Mouse (Mus musculus) Muller cell, postnatal 12 days (primary cell): ENCODE measurements around the gene Tox2.

Source experiments
- DNase-seq: peaks from one replicate; pipeline ENCODE4 v3.0.0-alpha.2; 2015; ENCODE audit errors: inconsistent ontology term

Tox2 gene

GRCm38 (mm10) chr2:163317281-163317680 lies 114.4 kb downstream of the Tox2 start:
- DNase-seq, result no peak

DNA sequence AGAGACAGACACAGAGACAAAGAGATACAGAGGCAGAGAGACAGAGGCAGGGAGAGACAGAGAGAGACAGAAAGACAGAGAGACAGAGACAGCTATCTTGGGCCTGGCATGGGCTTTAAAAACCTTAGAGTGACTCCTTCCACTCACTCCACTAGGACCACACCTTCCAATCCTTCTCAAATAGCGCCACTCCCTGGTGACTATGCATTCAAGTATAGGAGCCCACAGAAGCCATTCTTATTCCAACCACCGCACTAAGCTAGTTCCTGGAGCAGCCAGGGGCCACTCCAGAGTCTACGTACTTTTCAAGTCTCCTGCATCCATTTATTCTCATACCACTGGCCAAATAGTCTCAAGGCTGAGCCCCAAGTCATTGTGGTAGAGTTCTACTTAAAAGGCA lies 115.9 kb downstream of the Tox2 start:
- no peak for DNase-seq

GRCm38 (mm10) chr2:163323163-163323562 lies 120.2 kb downstream of the Tox2 start:
- no peak for DNase-seq

DNA sequence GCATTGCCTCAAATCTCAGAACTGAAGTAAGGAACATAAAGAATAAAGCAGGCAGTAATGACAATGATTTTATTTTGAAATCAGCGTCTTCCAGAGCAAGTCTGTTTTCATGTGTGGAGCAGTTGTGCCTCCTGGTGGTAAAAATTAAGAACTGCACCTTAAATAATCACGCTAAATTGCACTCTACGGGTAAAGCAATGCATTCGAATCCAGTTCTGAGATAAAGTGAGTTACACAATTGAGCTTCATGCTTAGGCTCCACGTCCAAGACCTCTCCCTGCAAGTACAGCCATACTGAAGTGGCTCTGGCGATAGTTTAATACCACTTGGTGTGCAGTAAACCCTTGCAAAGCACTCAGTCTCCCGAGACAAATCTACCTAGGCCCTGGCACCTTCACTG lies 127.8 kb downstream of the Tox2 start:
- peak; percentile 25 for DNase-seq

DNA sequence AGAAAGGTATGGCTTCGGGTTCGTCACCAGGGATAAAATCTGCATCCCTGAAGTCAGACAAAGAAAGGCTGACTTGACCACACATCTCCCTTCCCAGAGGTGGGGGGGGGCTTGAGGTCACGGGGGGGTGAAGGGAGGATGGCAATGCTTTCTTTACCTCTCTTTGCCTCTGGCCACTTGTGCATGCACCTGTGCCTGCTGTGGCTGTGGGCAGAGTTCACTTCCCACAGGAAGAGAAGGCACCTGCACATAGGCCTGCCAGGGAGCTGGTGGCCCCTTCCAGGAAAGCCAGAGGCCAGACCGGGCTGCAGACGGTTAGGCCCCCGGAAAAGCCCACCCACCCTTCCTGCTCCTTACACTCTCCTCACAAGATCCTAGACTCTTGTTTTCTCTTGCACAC lies 128.5 kb downstream of the Tox2 start:
- no peak for DNase-seq

DNA sequence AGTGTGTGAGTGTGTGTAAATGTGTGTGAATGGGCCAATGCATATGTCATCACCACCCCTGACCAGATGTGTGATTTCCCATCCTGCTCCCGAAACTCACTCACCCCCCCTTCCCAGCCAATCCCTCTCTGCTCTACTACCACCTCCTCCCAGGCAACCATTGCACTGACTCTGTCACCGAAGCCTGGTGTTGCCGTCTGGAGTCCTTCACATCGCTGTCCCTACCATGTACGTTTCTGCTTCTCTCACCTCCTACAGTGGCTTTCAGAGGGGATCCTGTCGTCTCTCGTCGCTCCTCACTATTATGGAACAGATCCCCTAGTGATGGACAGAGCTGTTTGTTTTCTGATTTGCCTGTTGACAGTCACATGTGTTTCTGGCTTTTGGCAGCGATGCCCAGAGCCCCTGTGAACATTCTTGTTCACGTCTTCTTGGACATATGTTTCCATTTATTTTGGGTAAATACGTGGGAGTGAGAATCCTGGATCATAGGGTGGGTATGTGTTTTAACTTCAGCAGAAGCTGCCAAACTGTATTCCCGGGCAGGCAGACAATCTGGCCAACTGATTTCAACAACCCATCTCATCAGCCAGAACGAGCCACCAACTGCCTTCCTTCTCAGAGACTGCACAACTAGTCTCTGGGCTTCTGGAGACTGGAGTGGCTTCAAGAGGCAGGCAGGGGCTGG lies 129.6 kb downstream of the Tox2 start:
- DNase-seq, result no peak

- peak; percentile 69 for DNase-seq
Measured at GRCm38 (mm10) chr2:163340263-163340662, 137.3 kb downstream of the Tox2 start.

- no peak for DNase-seq
Measured at GRCm38 (mm10) chr2:163343671-163344070, 140.7 kb downstream of the Tox2 start.

GRCm38 (mm10) chr2:163344976-163345660 lies 142.2 kb downstream of the Tox2 start:
- peak; percentile 60 for DNase-seq

- no peak for DNase-seq
Measured at GRCm38 (mm10) chr2:163346497-163346896, 143.6 kb downstream of the Tox2 start.

DNA sequence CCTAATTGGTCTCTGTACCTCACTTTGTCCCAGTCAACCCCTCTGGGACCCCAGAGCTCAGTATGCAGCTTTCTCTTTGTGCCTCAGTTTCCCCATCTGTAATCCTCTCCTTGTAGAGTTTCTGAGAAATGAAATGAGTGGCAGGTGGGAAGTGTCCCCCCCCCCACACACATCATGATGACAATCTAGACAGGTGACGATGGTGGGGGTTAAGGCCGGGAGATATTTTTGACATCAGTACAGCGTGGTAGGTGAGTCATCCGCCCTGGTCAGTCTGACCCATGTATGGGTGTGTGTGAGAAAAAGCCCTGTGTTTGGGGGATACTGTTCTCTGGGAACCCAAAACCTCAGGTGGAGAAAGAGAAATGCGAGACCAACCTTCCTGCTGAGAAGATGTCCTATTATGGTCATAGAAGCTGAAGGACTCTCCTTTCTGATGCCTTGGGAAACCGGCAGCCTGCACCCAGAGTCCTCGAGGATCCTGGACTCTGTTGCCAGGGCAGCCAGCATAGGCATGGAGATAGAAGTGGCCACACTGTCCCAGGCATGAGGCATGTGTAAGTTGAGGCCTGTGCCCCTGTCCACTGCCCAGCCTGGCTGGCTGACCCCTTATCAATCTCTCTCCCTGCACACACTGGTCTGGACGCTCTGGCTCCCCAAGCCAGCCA lies 144.7 kb downstream of the Tox2 start:
- no peak for DNase-seq

- no peak for DNase-seq
Measured at GRCm38 (mm10) chr2:163348677-163349076, 145.8 kb downstream of the Tox2 start.

GRCm38 (mm10) chr2:163349411-163349810 lies 146.5 kb downstream of the Tox2 start:
- DNase-seq, result peak; percentile 76

DNA sequence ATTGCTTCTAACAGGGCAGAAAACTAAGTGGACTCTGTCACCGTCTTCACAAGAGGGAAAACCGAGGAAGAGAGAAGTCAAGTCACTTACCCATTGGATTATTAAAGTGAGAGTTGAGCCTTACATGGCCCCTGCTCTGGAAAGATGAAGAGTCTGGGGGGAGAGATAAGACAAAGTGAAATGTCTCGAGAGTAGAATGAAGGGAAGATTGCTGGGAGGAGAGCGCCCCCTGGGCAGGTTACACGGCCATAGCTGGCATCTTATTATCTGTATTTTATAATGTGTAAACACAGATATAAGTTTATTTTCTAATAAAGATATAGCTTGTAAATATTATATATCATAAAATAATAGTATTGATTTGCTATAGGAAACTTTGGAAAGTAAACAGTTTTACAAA lies 147.5 kb downstream of the Tox2 start:
- no peak for DNase-seq

DNA sequence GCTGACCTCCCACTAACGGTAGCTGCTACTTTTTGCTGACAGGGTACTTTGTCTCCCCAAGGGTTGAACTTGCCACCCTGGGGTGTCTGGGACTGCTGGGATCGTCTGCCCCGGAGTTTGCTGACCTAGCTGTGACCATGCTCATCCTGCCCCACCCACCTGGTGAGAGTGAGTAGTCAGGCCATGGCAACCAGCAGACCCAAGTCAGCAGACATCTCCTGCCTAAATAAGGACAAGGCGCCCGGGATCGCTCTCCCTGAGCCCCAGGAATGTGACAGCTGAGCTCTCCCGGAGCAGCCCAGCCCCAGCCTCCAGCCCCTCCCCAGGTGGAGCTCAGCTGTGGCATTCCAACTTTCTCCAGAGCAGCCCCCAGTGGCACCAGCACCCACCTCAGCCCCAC lies 150.8 kb downstream of the Tox2 start:
- peak; percentile 91 for DNase-seq

GRCm38 (mm10) chr2:163355666-163356065 lies 152.7 kb downstream of the Tox2 start:
- no peak for DNase-seq

DNA sequence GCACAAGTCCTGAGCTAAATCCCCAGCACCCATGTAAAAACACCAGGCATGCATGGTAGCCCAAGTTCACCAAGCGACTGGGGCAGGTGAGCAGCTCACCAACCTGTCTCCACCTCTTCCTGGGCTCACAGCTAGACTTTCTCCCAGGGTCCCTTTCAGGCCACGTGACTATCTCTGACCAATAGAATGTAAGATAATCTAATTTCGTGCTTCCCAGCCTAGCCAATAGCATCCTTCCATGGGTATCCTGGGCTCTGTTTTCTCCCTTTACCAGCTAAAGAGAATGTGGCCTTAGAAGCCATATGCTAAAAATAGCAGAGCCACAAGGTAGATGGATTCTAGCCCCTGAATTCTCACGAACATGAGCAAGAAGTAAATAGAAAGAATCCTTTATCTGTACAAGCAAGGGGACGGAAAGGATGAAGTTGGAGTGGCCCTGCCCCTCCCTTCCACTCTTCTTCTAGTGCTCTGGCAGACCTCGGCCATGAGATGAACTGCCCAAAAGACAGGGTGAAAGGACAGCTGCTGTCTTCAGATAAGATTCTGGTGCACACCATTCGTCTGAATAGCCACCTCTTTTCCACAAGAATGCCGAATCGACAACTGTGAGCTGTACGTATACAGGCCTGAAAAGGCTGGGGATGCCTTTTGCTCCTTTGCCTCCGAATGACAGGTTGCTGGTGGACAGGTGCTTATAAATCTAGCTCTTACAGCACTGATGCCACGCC lies 153.4 kb downstream of the Tox2 start:
- DNase-seq, result no peak

- peak; percentile 37 for DNase-seq
Measured at GRCm38 (mm10) chr2:163358662-163359061, 155.7 kb downstream of the Tox2 start.

DNA sequence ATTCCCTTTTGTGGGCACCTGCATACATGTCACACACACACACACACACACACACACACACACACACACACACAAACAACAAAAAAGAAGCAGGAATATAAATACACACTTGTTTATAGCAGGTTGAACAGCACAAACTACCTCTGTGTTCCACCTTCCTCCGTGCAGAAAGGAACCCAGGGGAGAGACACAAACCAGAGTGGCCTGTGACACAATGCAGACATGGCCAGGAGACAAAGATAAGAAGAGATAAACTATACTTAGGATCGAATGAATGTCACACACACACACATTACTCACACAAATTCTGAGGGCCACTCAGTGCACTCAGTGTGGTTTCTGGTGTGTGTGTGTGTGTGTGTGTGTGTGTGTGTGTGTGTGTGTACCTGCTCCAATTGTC lies 156.3 kb downstream of the Tox2 start:
- DNase-seq, result no peak

DNA sequence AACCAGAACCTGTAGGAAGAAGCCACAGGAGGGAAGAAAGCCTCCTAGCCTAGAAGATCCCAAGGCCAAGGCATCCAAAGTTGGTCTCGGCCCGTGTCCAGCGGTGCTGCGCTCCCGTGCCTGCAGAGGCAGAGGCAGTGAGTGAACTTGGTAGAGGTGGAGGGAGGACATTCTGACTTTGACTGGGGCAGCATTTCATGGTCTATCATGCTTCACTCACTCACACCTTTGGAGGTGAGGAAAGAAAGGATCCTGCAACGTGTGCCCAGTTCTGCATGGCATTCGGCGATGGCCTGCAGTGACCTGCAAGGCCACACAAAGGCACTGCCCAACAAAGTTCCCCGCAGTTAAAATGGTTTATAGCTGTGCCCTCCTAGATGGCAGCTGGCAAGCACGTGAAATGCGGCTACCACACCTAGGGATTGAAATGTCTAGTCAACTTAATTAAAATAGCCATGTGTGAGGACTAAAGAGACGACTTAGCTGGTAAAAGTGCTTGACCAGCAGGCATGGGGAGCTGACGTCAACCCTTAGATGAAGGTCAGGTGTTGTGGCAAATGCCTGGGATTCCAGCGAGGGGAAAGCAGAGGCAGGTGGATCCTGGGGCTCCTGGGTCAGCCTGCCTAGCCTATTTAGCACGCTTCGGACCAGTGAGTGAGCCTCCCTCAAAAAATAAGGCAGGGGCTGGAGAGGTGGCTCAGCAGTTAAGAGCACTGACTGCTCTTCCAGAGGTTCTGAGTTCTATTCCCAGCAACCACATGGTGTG lies 158.1 kb downstream of the Tox2 start:
- DNase-seq, result no peak
